Mouse (Mus musculus) T-helper 1 cell (primary cell): ENCODE measurements around the gene Fastkd5.

Experiments
- in situ Hi-C: fragments of 300-600 bp; cut with MboI, MseI; formaldehyde crosslinking; loops from one replicate; pipeline ENCODE4 v1.15.1; 2025; ENCODE audit warnings: high pct_unique_total_duplicates

Fastkd5 gene

GRCm38 (mm10) chr2:130629839-130630203 is at the start of gene Fastkd5, which contains the start of gene Ubox5:
Gene Fastkd5 (minus strand): TSS chr2:130630027.
Gene Ubox5 (minus strand): TSS chr2:130630038.
- in situ Hi-C loops = loop anchor here (25.0 kb wide), 1 partner anchor 1382 kb away; no protein-coding TSS in a partner anchor

- in situ Hi-C loops = no loop called here
Observed at GRCm38 (mm10) chr2:130679154-130679553, 49.3 kb upstream of the Fastkd5 start.

- in situ Hi-C loops = no loop called here
Observed at GRCm38 (mm10) chr2:130677211-130677610, 47.4 kb upstream of the Fastkd5 start.

GRCm38 (mm10) chr2:130667559-130667958 is 37.7 kb upstream of the Fastkd5 start, which contains the start of gene Itpa:
Gene Itpa (plus strand): TSS chr2:130667610.
- in situ Hi-C loops = no loop called here

GRCm38 (mm10) chr2:130664102-130664701 is 34.4 kb upstream of the Fastkd5 start, which contains the start of gene Ddrgk1:
Gene Ddrgk1 (minus strand): TSS chr2:130664659.
- in situ Hi-C loops = no loop called here

GRCm38 (mm10) chr2:130663342-130663741 is 33.5 kb upstream of the Fastkd5 start:
- in situ Hi-C loops = no loop called here

GRCm38 (mm10) chr2:130658530-130658929 is 28.7 kb upstream of the Fastkd5 start:
- in situ Hi-C loops = loop anchor here (10.0 kb wide), 1 partner anchor 374 kb away; the partner anchor contains the start of gene Idh3b

- in situ Hi-C loops = loop anchor here (10.0 kb wide), 1 partner anchor 373 kb away; the partner anchor contains the start of gene Idh3b
Observed at GRCm38 (mm10) chr2:130657541-130657940, 27.7 kb upstream of the Fastkd5 start.

GRCm38 (mm10) chr2:130656536-130656935 is 26.7 kb upstream of the Fastkd5 start:
- in situ Hi-C loops = loop anchor here (10.0 kb wide), 1 partner anchor 372 kb away; the partner anchor contains the start of gene Idh3b

- in situ Hi-C loops = loop anchor here (10.0 kb wide), 1 partner anchor 371 kb away; the partner anchor contains the start of gene Idh3b
Observed at GRCm38 (mm10) chr2:130655660-130656339, 26.0 kb upstream of the Fastkd5 start.

GRCm38 (mm10) chr2:130653760-130654159 is 23.9 kb upstream of the Fastkd5 start:
- in situ Hi-C loops = loop anchor here (10.0 kb wide), 1 partner anchor 369 kb away; the partner anchor contains the start of gene Idh3b

GRCm38 (mm10) chr2:130653303-130653702 is 23.5 kb upstream of the Fastkd5 start:
- in situ Hi-C loops = loop anchor here (10.0 kb wide), 1 partner anchor 369 kb away; the partner anchor contains the start of gene Idh3b

- in situ Hi-C loops = loop anchor here (25.0 kb wide), 1 partner anchor 1363 kb away; no protein-coding TSS in a partner anchor
Observed at GRCm38 (mm10) chr2:130649028-130649427, 19.2 kb upstream of the Fastkd5 start.

GRCm38 (mm10) chr2:130645198-130645597 is 15.4 kb upstream of the Fastkd5 start:
- in situ Hi-C loops = loop anchor here (25.0 kb wide), 1 partner anchor 1367 kb away; no protein-coding TSS in a partner anchor

- in situ Hi-C loops = loop anchor here (25.0 kb wide), 1 partner anchor 1369 kb away; no protein-coding TSS in a partner anchor
Observed at GRCm38 (mm10) chr2:130642684-130643369, 13.0 kb upstream of the Fastkd5 start, which contains the start of gene Lzts3. Gene Lzts3 (minus strand): TSS chr2:130642803.

- in situ Hi-C loops = loop anchor here (25.0 kb wide), 1 partner anchor 1370 kb away; no protein-coding TSS in a partner anchor
Observed at GRCm38 (mm10) chr2:130642197-130642660, 12.4 kb upstream of the Fastkd5 start.

- in situ Hi-C loops = loop anchor here (25.0 kb wide), 1 partner anchor 1371 kb away; no protein-coding TSS in a partner anchor
Observed at GRCm38 (mm10) chr2:130641351-130642025, 11.7 kb upstream of the Fastkd5 start.

GRCm38 (mm10) chr2:130639276-130639675 is 9.4 kb upstream of the Fastkd5 start:
- in situ Hi-C loops = loop anchor here (25.0 kb wide), 1 partner anchor 1373 kb away; no protein-coding TSS in a partner anchor

GRCm38 (mm10) chr2:130638101-130638611 is 8.3 kb upstream of the Fastkd5 start:
- in situ Hi-C loops = loop anchor here (25.0 kb wide), 1 partner anchor 1374 kb away; no protein-coding TSS in a partner anchor

- in situ Hi-C loops = loop anchor here (25.0 kb wide), 1 partner anchor 1376 kb away; no protein-coding TSS in a partner anchor
Observed at GRCm38 (mm10) chr2:130635847-130636246, 6.0 kb upstream of the Fastkd5 start.
